In genomic region chr11:19262832-19263231, GRCm38 (mm10) we compare ENCODE assay signal across 24 mouse cellular contexts.
DNase-seq lines count a peak whose midpoint lies in the region; ATAC-seq and TF ChIP-seq lines count a peak whose summit lies in the region.
"Had no signal": no experiment of that assay in that cellular context is flagged by ENCODE, and none has a peak within 500 bp of the region (broad histone marks: within the 10 kb centered on the region; RNA-seq: fewer than 3 reads in every experiment).

No protein-coding gene starts in this region.

- H3K27ac ChIP-seq in forebrain, embryonic 13.5 days, result no peak overlapping the region
- H3K27ac ChIP-seq in forebrain, embryonic 11.5 days (ENCODE audit: low read depth, low read length), result no peak overlapping the region
- no peak overlapping the region for H3K27ac ChIP-seq in forebrain, embryonic 16.5 days (ENCODE audit: low read length)
- H3K27ac ChIP-seq in forebrain, postnatal 0 days (ENCODE audit: low read depth, low read length), result no peak overlapping the region
- H3K27ac ChIP-seq: embryonic facial prominence, embryonic 12.5 days; embryonic facial prominence, embryonic 15.5 days; heart, adult 2 months; heart, embryonic 10.5 days; heart, embryonic 13.5 days; hindbrain, embryonic 15.5 days; intestine, embryonic 15.5 days had no signal

- no peak for DNase-seq in forebrain, embryonic 11.5 days (ENCODE audit: low spot score)
- DNase-seq in forebrain, postnatal 0 days, result no peak
- peak; percentile 29 for DNase-seq in brain, adult 2 months (ENCODE audit: low read depth, low spot score)
- peak; percentile 75 for DNase-seq in brain, embryonic 14.5 days (ENCODE audit: low read depth)
- DNase-seq in frontal cortex, adult 2 months (ENCODE audit: extremely low spot score in 1 of 2, low spot score in 1 of 2), result no peak
- DNase-seq in kidney, postnatal 10 days, result no peak
- DNase-seq: adrenal gland, adult 2 months; adrenal gland, postnatal 14 days; gastrocnemius, postnatal 10 days; gastrocnemius, postnatal 36 days; heart, adult 2 months; heart, postnatal 14 days; heart, postnatal 4 days; kidney, adult 11 months; kidney, adult 8-10 months had no signal

- no peak for TF ChIP-seq POLR2A in brain, embryonic 14.5 days (IDR thresholded peaks at IDR 0.05; ENCODE audit: borderline replicate concordance, extremely low read depth, insufficient read depth, insufficient read length, poor library complexity, severe bottlenecking)

- H3K4me3 ChIP-seq in forebrain, embryonic 13.5 days, result no peak overlapping the region
- no peak overlapping the region for H3K4me3 ChIP-seq in forebrain, embryonic 11.5 days (ENCODE audit: low read depth, low read length)
- no peak overlapping the region for H3K4me3 ChIP-seq in forebrain, embryonic 16.5 days (replicated peaks; ENCODE audit: low read length)
- H3K4me3 ChIP-seq in forebrain, postnatal 0 days (ENCODE audit: low read depth, low read length), result no peak overlapping the region
- H3K4me3 ChIP-seq: embryonic facial prominence, embryonic 12.5 days; embryonic facial prominence, embryonic 15.5 days; heart, adult 2 months; heart, embryonic 10.5 days; heart, embryonic 13.5 days; hindbrain, embryonic 15.5 days; intestine, embryonic 15.5 days had no signal

- H3K9me3 ChIP-seq in forebrain, embryonic 13.5 days (replicated peaks), result no peaks in the 10 kb centered on the region
- H3K9me3 ChIP-seq in forebrain, embryonic 11.5 days (ENCODE audit: control insufficient read depth, low read length), result no peaks in the 10 kb centered on the region
- H3K9me3 ChIP-seq in forebrain, embryonic 16.5 days (ENCODE audit: control insufficient read depth, low read length), result no peaks in the 10 kb centered on the region
- no peaks in the 10 kb centered on the region for H3K9me3 ChIP-seq in forebrain, postnatal 0 days (ENCODE audit: low read length)
- H3K9me3 ChIP-seq: embryonic facial prominence, embryonic 12.5 days; embryonic facial prominence, embryonic 15.5 days; heart, embryonic 10.5 days; heart, embryonic 13.5 days; hindbrain, embryonic 15.5 days; intestine, embryonic 15.5 days had no signal

- TF ChIP-seq CTCF in forebrain, postnatal 0 days (IDR thresholded peaks at IDR 0.05; ENCODE audit: low read depth), result no peak
- TF ChIP-seq CTCF in brain, embryonic 14.5 days (IDR thresholded peaks at IDR 0.05; ENCODE audit: borderline replicate concordance, extremely low read depth, insufficient read depth, insufficient read length), result no peak

- H3K9ac ChIP-seq in forebrain, embryonic 13.5 days, result no peak overlapping the region
- no peak overlapping the region for H3K9ac ChIP-seq in forebrain, embryonic 11.5 days (ENCODE audit: low read length)
- H3K9ac ChIP-seq in forebrain, embryonic 16.5 days (replicated peaks; ENCODE audit: low read depth, low read length), result no peak overlapping the region
- no peak overlapping the region for H3K9ac ChIP-seq in forebrain, postnatal 0 days
- H3K9ac ChIP-seq: embryonic facial prominence, embryonic 12.5 days; embryonic facial prominence, embryonic 15.5 days; heart, embryonic 13.5 days; hindbrain, embryonic 15.5 days; intestine, embryonic 15.5 days had no signal

- ATAC-seq in forebrain, embryonic 13.5 days, result peak; percentile 48; the same call in 1 of the 2 replicates
- ATAC-seq in forebrain, embryonic 11.5 days (replicated peaks; ENCODE audit: low FRiP score), result no peak
- ATAC-seq in forebrain, embryonic 16.5 days, result peak; percentile 47; the same call in 1 of the 2 replicates
- no peak for ATAC-seq in forebrain, postnatal 0 days
- ATAC-seq: CD4-positive, CD25-positive, alpha-beta regulatory T cell, adult 4 months; intestine, embryonic 15.5 days had no signal

- no peaks in the 10 kb centered on the region for H3K36me3 ChIP-seq in forebrain, embryonic 13.5 days (ENCODE audit: poor library complexity, severe bottlenecking)
- H3K36me3 ChIP-seq in forebrain, embryonic 11.5 days (ENCODE audit: control insufficient read depth, insufficient read depth, low read length), result no peaks in the 10 kb centered on the region
- no peaks in the 10 kb centered on the region for H3K36me3 ChIP-seq in forebrain, embryonic 16.5 days (ENCODE audit: control insufficient read depth, insufficient read depth)
- no peaks in the 10 kb centered on the region for H3K36me3 ChIP-seq in forebrain, postnatal 0 days (ENCODE audit: insufficient read depth)
- H3K36me3 ChIP-seq: embryonic facial prominence, embryonic 12.5 days; embryonic facial prominence, embryonic 15.5 days; heart, embryonic 10.5 days; heart, embryonic 13.5 days; hindbrain, embryonic 15.5 days; intestine, embryonic 15.5 days had no signal

- no peaks in the 10 kb centered on the region for H3K4me1 ChIP-seq in forebrain, embryonic 13.5 days
- H3K4me1 ChIP-seq in forebrain, embryonic 11.5 days (replicated peaks; ENCODE audit: control insufficient read depth, insufficient read depth, low read length), result no peaks in the 10 kb centered on the region
- H3K4me1 ChIP-seq in forebrain, embryonic 16.5 days (replicated peaks; ENCODE audit: control insufficient read depth, insufficient read depth, low read length), result no peaks in the 10 kb centered on the region; the same call in 1 of the 2 replicates
- no peaks in the 10 kb centered on the region for H3K4me1 ChIP-seq in forebrain, postnatal 0 days (ENCODE audit: insufficient read depth)
- H3K4me1 ChIP-seq: embryonic facial prominence, embryonic 15.5 days; heart, embryonic 10.5 days; intestine, embryonic 15.5 days had no signal

- WGBS in forebrain, embryonic 13.5 days, result 57% methylated on average over 4 of the region's 4 CpGs
- 70% methylated on average over 4 of the region's 4 CpGs for WGBS in forebrain, embryonic 11.5 days
- 49% methylated on average over 4 of the region's 4 CpGs for WGBS in forebrain, embryonic 16.5 days
- WGBS in forebrain, postnatal 0 days, result 44% methylated on average over 4 of the region's 4 CpGs

- peaks cover 5% of the 10 kb centered on the region; the same call in 1 of the 2 replicates for H3K27me3 ChIP-seq in forebrain, embryonic 13.5 days
- H3K27me3 ChIP-seq in forebrain, embryonic 11.5 days (ENCODE audit: control insufficient read depth, insufficient read depth, low read length), result no peaks in the 10 kb centered on the region
- H3K27me3 ChIP-seq in forebrain, embryonic 16.5 days (replicated peaks; ENCODE audit: control insufficient read depth, insufficient read depth, low read length), result no peaks in the 10 kb centered on the region
- no peaks in the 10 kb centered on the region for H3K27me3 ChIP-seq in forebrain, postnatal 0 days (ENCODE audit: insufficient read depth, low read length)
- H3K27me3 ChIP-seq: embryonic facial prominence, embryonic 12.5 days; embryonic facial prominence, embryonic 15.5 days; heart, embryonic 13.5 days; hindbrain, embryonic 15.5 days; intestine, embryonic 15.5 days had no signal

- no peak overlapping the region for H3K4me2 ChIP-seq in forebrain, embryonic 13.5 days
- no peak overlapping the region for H3K4me2 ChIP-seq in forebrain, embryonic 11.5 days (ENCODE audit: low read depth, low read length, severe bottlenecking)
- no peak overlapping the region for H3K4me2 ChIP-seq in forebrain, embryonic 16.5 days (ENCODE audit: low read length)
- H3K4me2 ChIP-seq in forebrain, postnatal 0 days (ENCODE audit: low read depth), result no peak overlapping the region
- H3K4me2 ChIP-seq: embryonic facial prominence, embryonic 12.5 days; embryonic facial prominence, embryonic 15.5 days; heart, embryonic 13.5 days; hindbrain, embryonic 15.5 days; intestine, embryonic 15.5 days had no signal

Comparison
In these comparisons a context has a peak if more than half of its experiments do, and no peak if none do; other contexts are left out.
1. ATAC-seq: peak in forebrain, embryonic 13.5 days (single experiment) and forebrain, embryonic 16.5 days (single experiment); none in forebrain, embryonic 11.5 days (single experiment) and forebrain, postnatal 0 days (single experiment).
2. DNase-seq: peak in brain, adult 2 months (single experiment) and brain, embryonic 14.5 days (single experiment); none in forebrain, embryonic 11.5 days (single experiment), forebrain, postnatal 0 days (single experiment), frontal cortex, adult 2 months (0 of 2) and kidney, postnatal 10 days (single experiment).